Mouse (Mus musculus) embryonic facial prominence, embryonic 10.5 days (tissue): ENCODE measurements around the gene Gm6358. TPM values are rescaled to one million over a fixed set of nuclear protein-coding genes. Genes with fewer than 3 reads are reported as not detected.
"Not testable (repeated sequence)": the region's sequence is repeated elsewhere in the genome, so short reads cannot be mapped to it uniquely, and the experiment has no call there.

Source experiments
- DNase-seq: peaks from one replicate; pipeline ENCODE4 v3.0.0-alpha.2; 2017; ENCODE audit warnings: low spot score
- H3K27ac ChIP-seq: fragments of 300-500 bp; sonication (generic); replicated peaks from 2 replicates; pipeline ENCODE4 v1.5.1; 2016; ENCODE audit warnings: mild to moderate bottlenecking
- H3K27me3 ChIP-seq: fragments of 300-500 bp; sonication (generic); replicated peaks from 2 replicates; pipeline ENCODE4 v1.6.1; 2016; ENCODE audit warnings: low read depth, mild to moderate bottlenecking; ENCODE audit not compliant: poor library complexity, severe bottlenecking
- H3K36me3 ChIP-seq: fragments of 300-500 bp; sonication (generic); replicated peaks from 2 replicates; pipeline ENCODE4 v1.6.1; 2016; ENCODE audit warnings: mild to moderate bottlenecking, moderate library complexity
- H3K4me1 ChIP-seq: fragments of 300-500 bp; sonication (generic); 2 replicates; pipeline ENCODE4 v1.6.1; 2016
- H3K4me3 ChIP-seq: fragments of 300-500 bp; sonication (generic); 2 replicates; pipeline ENCODE4 v1.5.1; 2016; ENCODE audit warnings: mild to moderate bottlenecking, moderate library complexity
- H3K9me3 ChIP-seq: fragments of 300-500 bp; sonication (generic); 2 replicates; pipeline ENCODE4 v1.6.1; 2016; ENCODE audit warnings: mild to moderate bottlenecking
- WGBS: fragments of 180-500 bp; shearing (Covaris S2); methylation state at CpG from one replicate; pipeline ENCODE4 v1.1.7; 2016; 5-methylcytosine and 5-hydroxymethylcytosine counted together
- polyA plus RNA-seq: library from polyadenylated mRNA; unstranded; fragments of >200 nt; fragmentation: Nextera tagmentation; extraction: Ambion mirVana; gene quantifications from 2 replicates; pipeline ENCODE4 v1.2.1, GENCODE M21; 2016

Gm6358 gene
- not detected in 2 replicates for polyA plus RNA-seq

- no peak for DNase-seq
- WGBS, result 98% methylated on average over 1 of the region's 1 CpGs
Measured at GRCm38 (mm10) chr16:89140551-89140950, at the start of gene Gm6358. Gene Gm6358, plus strand, starts transcription at chr16:89140851.

GRCm38 (mm10) chr16:89150786-89151185, 10.1 kb downstream of the Gm6358 start, which contains the start of gene Gm10061:
Gene Gm10061, plus strand, starts transcription at chr16:89151086.
- H3K27me3 ChIP-seq, result no peaks in the 10 kb centered on the region
- H3K4me3 ChIP-seq, result no peak within 1 kb of the TSS
- no peak within 1 kb of the TSS for H3K27ac ChIP-seq
- H3K4me1 ChIP-seq, result no peaks in the 10 kb centered on the region
- no peaks in the 10 kb centered on the region for H3K36me3 ChIP-seq
- WGBS, result 98% methylated on average over 1 of the region's 1 CpGs
- H3K9me3 ChIP-seq, result no peaks in the 10 kb centered on the region
- no peak for DNase-seq

More at GRCm38 (mm10) chr16:89140551-89140950, at the start of gene Gm6358:
- Histone ChIP-seq H3K4me3 (no peak within 1 kb of the TSS), H3K27ac (no peak within 1 kb of the TSS), H3K27me3 (no peaks in the 10 kb centered on the region), H3K9me3 (no peaks in the 10 kb centered on the region), H3K4me1 (no peaks in the 10 kb centered on the region), H3K36me3 (no peaks in the 10 kb centered on the region)

- DNase-seq, result no peak
- 85% methylated on average over 4 of the region's 4 CpGs for WGBS
- Histone ChIP-seq H3K9me3 (no peaks in the 10 kb centered on the region), H3K4me3 (no peak within 1 kb of the TSS), H3K27ac (no peak within 1 kb of the TSS), H3K27me3 (no peaks in the 10 kb centered on the region), H3K36me3 (no peaks in the 10 kb centered on the region), H3K4me1 (no peaks in the 10 kb centered on the region)
Measured at GRCm38 (mm10) chr16:89157652-89158051, 17.0 kb downstream of the Gm6358 start, which contains the start of gene Gm9789. Gene Gm9789, plus strand, starts transcription at chr16:89157952.

GRCm38 (mm10) chr16:89169190-89169589, 28.5 kb downstream of the Gm6358 start, which contains the start of gene Gm7735:
Gene Gm7735, plus strand, starts transcription at chr16:89169490.
- not testable (repeated sequence) for DNase-seq, H3K4me3 ChIP-seq, H3K27me3 ChIP-seq, H3K27ac ChIP-seq, H3K4me1 ChIP-seq, H3K36me3 ChIP-seq, H3K9me3 ChIP-seq

GRCm38 (mm10) chr16:89174435-89174834, 33.8 kb downstream of the Gm6358 start, which contains the start of gene 1110057P08Rik:
Gene 1110057P08Rik, plus strand, starts transcription at chr16:89174735.
- Histone ChIP-seq H3K27ac (no peak within 1 kb of the TSS), H3K4me3 (no peak within 1 kb of the TSS), H3K4me1 (no peaks in the 10 kb centered on the region), H3K9me3 (no peaks in the 10 kb centered on the region), H3K27me3 (no peaks in the 10 kb centered on the region), H3K36me3 (no peaks in the 10 kb centered on the region)
- no peak for DNase-seq
- WGBS, result 85% methylated on average over 2 of the region's 2 CpGs

GRCm38 (mm10) chr16:89188621-89189020, 48.0 kb downstream of the Gm6358 start:
- H3K9me3 ChIP-seq, result no peaks in the 10 kb centered on the region
- no peaks in the 10 kb centered on the region for H3K36me3 ChIP-seq
- H3K27me3 ChIP-seq, result no peaks in the 10 kb centered on the region
- H3K4me3 ChIP-seq, result no peak overlapping the region
- DNase-seq, result no peak
- WGBS, result 87% methylated on average over 4 of the region's 4 CpGs
- no peak overlapping the region for H3K27ac ChIP-seq
- H3K4me1 ChIP-seq, result no peaks in the 10 kb centered on the region

Other genes starting within 250 kb of the Gm6358 start
- gene Krtap19-5, start 244.4 kb upstream of the Gm6358 start, polyA plus RNA-seq, result not detected in 2 replicates
- not detected in 2 replicates for gene Krtap19-9b, start 208.6 kb upstream of the Gm6358 start, polyA plus RNA-seq
- not detected in 2 replicates for gene Krtap16-3, start 178.0 kb upstream of the Gm6358 start, polyA plus RNA-seq
- not detected in 2 replicates for gene Krtap22-2, start 130.1 kb upstream of the Gm6358 start, polyA plus RNA-seq
- gene Gm10229, start 125.6 kb upstream of the Gm6358 start, polyA plus RNA-seq, result not detected in 2 replicates
- not detected in 2 replicates for gene Krtap6-1, start 109.2 kb upstream of the Gm6358 start, polyA plus RNA-seq
- not detected in 2 replicates for gene Gm10228, start 99.4 kb upstream of the Gm6358 start, polyA plus RNA-seq
- gene Krtap6-5, start 93.0 kb upstream of the Gm6358 start, polyA plus RNA-seq, result not detected in 2 replicates
- not detected in 2 replicates for gene 1110025L11Rik, start 76.8 kb upstream of the Gm6358 start, polyA plus RNA-seq
- gene Krtap6-3, start 56.8 kb upstream of the Gm6358 start, polyA plus RNA-seq, result not detected in 2 replicates
- gene Gm10061, start 10.2 kb downstream of the Gm6358 start, polyA plus RNA-seq, result not detected in 2 replicates
- gene Gm9789, start 17.1 kb downstream of the Gm6358 start, polyA plus RNA-seq, result not detected in 2 replicates
- not detected in 2 replicates for gene Gm7735, start 28.6 kb downstream of the Gm6358 start, polyA plus RNA-seq
- gene 1110057P08Rik, start 33.9 kb downstream of the Gm6358 start, polyA plus RNA-seq, result not detected in 2 replicates
- gene Krtap20-2, start 65.0 kb downstream of the Gm6358 start, polyA plus RNA-seq, result not detected in 2 replicates